Mouse (Mus musculus): ENCODE results near the gene Mid2. TPM values are rescaled to one million over a fixed set of nuclear protein-coding genes. Genes with fewer than 3 reads are reported as not detected.

The Mid2 gene
- polyA plus RNA-seq, 1 experiment from 2014 or later = 7.2 TPM

GRCm38 (mm10) chrX:140813312-140814006 lies 149.1 kb downstream of the Mid2 start, which contains the start of gene Tex13b:
Tex13b (minus strand) TSS chrX:140813433.
- no peaks in the 10 kb centered on the region for H3K27me3 ChIP-seq (ENCODE audit: control insufficient read depth, insufficient read depth, low read length)
- no peak for ATAC-seq (replicated peaks; ENCODE audit: extremely low read depth, insufficient read depth, low FRiP score)
- H3K4me1 ChIP-seq (ENCODE audit: control insufficient read depth, insufficient read depth, low read length) = no peaks in the 10 kb centered on the region
- no peaks in the 10 kb centered on the region for H3K36me3 ChIP-seq (ENCODE audit: control insufficient read depth, insufficient read depth)
- WGBS = 89% methylated on average over 22 of the region's 22 CpGs
- H3K27ac ChIP-seq (ENCODE audit: low read length) = no peak within 1 kb of the TSS
- H3K9ac ChIP-seq (ENCODE audit: low read length) = no peak within 1 kb of the TSS
- no peak within 1 kb of the TSS for H3K4me3 ChIP-seq (ENCODE audit: low read length)
- no peaks in the 10 kb centered on the region for H3K9me3 ChIP-seq (replicated peaks; ENCODE audit: control insufficient read depth, low read length)
- no peak within 1 kb of the TSS for H3K4me2 ChIP-seq (ENCODE audit: low read depth, low read length)

Other genes with a start within 250 kb of the Mid2 start
- 48.7 and 57.4 TPM in 2 replicates for gene Prps1, start 208.0 kb upstream of the Mid2 start, polyA plus RNA-seq (2015; fragmentation: Nextera tagmentation; extraction: Ambion mirVana)
- gene Tsc22d3, start 63.9 kb upstream of the Mid2 start, polyA plus RNA-seq (2015; fragmentation: Nextera tagmentation; extraction: Ambion mirVana) = 204 and 223 TPM in 2 replicates
- not detected in 2 replicates for gene Tex13b, start 148.8 kb downstream of the Mid2 start, polyA plus RNA-seq (2015; fragmentation: Nextera tagmentation; extraction: Ambion mirVana)
- gene Vsig1, start 243.0 kb downstream of the Mid2 start, polyA plus RNA-seq (2015; fragmentation: Nextera tagmentation; extraction: Ambion mirVana) = 0.11 TPM in 1 of 2 replicates, not detected in the other